ENCODE assay signal across 21 mouse cellular contexts in the genomic region with DNA sequence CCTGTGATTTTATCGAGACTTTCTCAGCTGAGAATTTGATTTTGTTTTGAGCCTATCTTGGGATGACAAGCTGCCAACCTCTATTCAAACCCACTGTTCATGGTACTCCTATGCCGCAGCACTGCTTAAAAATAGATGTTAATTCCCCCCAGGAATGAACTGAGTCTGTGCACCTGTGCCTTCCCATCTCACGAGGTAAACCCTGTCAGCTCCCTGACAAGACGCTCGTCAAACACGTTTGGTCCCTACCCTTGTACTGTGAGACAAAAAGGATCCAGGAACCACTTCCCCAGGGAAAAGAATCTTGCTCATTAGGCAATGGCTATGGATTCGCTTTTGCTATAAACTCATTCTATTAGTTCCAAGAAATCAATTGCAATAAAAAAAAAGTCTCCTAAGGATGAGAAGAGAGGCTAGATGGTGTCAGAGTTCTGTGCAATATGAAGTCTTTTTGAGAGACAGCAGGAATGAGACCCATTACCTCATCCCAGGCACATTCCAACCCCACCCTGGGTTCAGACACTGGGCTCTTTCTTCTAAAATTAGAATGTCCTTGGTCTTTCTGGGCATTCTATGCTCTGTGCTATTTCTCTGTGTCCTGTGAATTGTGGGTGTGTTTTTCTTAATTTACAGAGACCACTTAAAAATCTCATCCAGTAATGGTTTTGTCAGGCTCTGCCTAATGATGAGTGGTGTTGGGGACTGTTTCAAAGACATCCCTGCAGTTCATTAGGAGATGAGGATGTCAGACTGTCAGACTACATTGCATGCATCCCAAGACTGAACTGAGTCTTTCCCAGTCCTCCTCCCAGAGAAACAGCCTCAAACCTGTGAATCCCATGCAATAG.
A peak's percentile ranks its signal among the peaks of the same experiment; 100 is the strongest.
DNase-seq lines count a peak whose midpoint lies in the region; ATAC-seq and TF ChIP-seq lines count a peak whose summit lies in the region.
"Had no signal": no experiment of that assay in that cellular context is flagged by ENCODE, and none has a peak within 500 bp of the region (broad histone marks: within the 10 kb centered on the region; RNA-seq: fewer than 3 reads in every experiment).

No protein-coding gene starts in this region.

- peak; percentile 39 to 58 for DNase-seq in adrenal gland, adult (ENCODE audit: inconsistent age in 2 of 2, low spot score in 1 of 2)
- no peak for DNase-seq in adrenal gland, postnatal 14 days
- DNase-seq in heart, embryonic 10.5 days (ENCODE audit: low spot score) = no peak
- DNase-seq in heart, postnatal 25 days (ENCODE audit: low spot score) = no peak
- peak; percentile 22 for DNase-seq in R1 (ENCODE audit: low read depth, low spot score)
- peak; percentile 15 for DNase-seq in heart, postnatal 0 days (ENCODE audit: low spot score)
- no peak for DNase-seq in hindbrain, embryonic 10.5 days (ENCODE audit: low spot score)
- DNase-seq in forebrain, embryonic 14.5 days (ENCODE audit: low spot score) = no peak
- DNase-seq: cerebellum, postnatal 10 days; gastrocnemius, postnatal 25 days; kidney, adult 18-20 months; liver, embryonic 13.5 days; lung, embryonic 14.5 days; lung, postnatal 36 days; thymus, postnatal 25 days had no signal

- no peak overlapping the region for H3K4me2 ChIP-seq in heart, postnatal 0 days (ENCODE audit: low read depth, low read length)
- no peak overlapping the region for H3K4me2 ChIP-seq in forebrain, embryonic 14.5 days (ENCODE audit: low read length)
- H3K4me2 ChIP-seq: hindbrain, embryonic 12.5 days; limb, embryonic 13.5 days; liver, embryonic 13.5 days; lung, embryonic 14.5 days; neural tube, embryonic 12.5 days had no signal

- no peaks in the 10 kb centered on the region for H3K9me3 ChIP-seq in heart, embryonic 10.5 days
- no peaks in the 10 kb centered on the region for H3K9me3 ChIP-seq in heart, postnatal 0 days (replicated peaks; ENCODE audit: control insufficient read depth, low read length)
- no peaks in the 10 kb centered on the region for H3K9me3 ChIP-seq in hindbrain, embryonic 10.5 days
- H3K9me3 ChIP-seq in forebrain, embryonic 14.5 days (replicated peaks; ENCODE audit: control insufficient read depth, low read length) = no peaks in the 10 kb centered on the region
- H3K9me3 ChIP-seq: hindbrain, embryonic 12.5 days; limb, embryonic 13.5 days; liver, embryonic 13.5 days had no signal

- TF ChIP-seq CTCF in heart, postnatal 0 days (IDR thresholded peaks at IDR 0.05; ENCODE audit: low read depth) = no peak

- peak overlapping the region; percentile 62; the same call in 1 of the 2 replicates for H3K27ac ChIP-seq in heart, embryonic 10.5 days
- H3K27ac ChIP-seq in heart, postnatal 0 days (ENCODE audit: low read depth) = peak overlapping the region; percentile 64
- H3K27ac ChIP-seq in hindbrain, embryonic 10.5 days = no peak overlapping the region
- H3K27ac ChIP-seq in forebrain, embryonic 14.5 days (ENCODE audit: low read depth, low read length) = no peak overlapping the region
- H3K27ac ChIP-seq: forebrain, embryonic 10.5 days; hindbrain, embryonic 12.5 days; kidney, postnatal 0 days; limb, embryonic 13.5 days; liver, embryonic 13.5 days; neural tube, embryonic 12.5 days had no signal

- ATAC-seq in heart, postnatal 0 days (ENCODE audit: insufficient read depth, low read depth) = peak; percentile 86
- no peak for ATAC-seq in forebrain, embryonic 14.5 days
- ATAC-seq: CD4-positive, CD25-positive, alpha-beta regulatory T cell, adult 4 months had no signal

- H3K4me3 ChIP-seq in heart, embryonic 10.5 days = no peak overlapping the region
- H3K4me3 ChIP-seq in heart, postnatal 0 days (ENCODE audit: low read depth, low read length) = no peak overlapping the region
- H3K4me3 ChIP-seq in hindbrain, embryonic 10.5 days = no peak overlapping the region
- no peak overlapping the region for H3K4me3 ChIP-seq in forebrain, embryonic 14.5 days (ENCODE audit: low read depth, low read length)
- H3K4me3 ChIP-seq: forebrain, embryonic 10.5 days; hindbrain, embryonic 12.5 days; limb, embryonic 13.5 days; liver, embryonic 13.5 days; neural tube, embryonic 12.5 days had no signal

- H3K9ac ChIP-seq in heart, postnatal 0 days (replicated peaks; ENCODE audit: low read depth, low read length) = no peak overlapping the region
- no peak overlapping the region for H3K9ac ChIP-seq in forebrain, embryonic 14.5 days (ENCODE audit: low read length)
- H3K9ac ChIP-seq: hindbrain, embryonic 12.5 days; limb, embryonic 13.5 days; liver, embryonic 13.5 days; lung, embryonic 14.5 days; neural tube, embryonic 12.5 days had no signal

- H3K4me1 ChIP-seq in heart, embryonic 10.5 days = peaks cover 14% of the 10 kb centered on the region
- peaks cover 8% of the 10 kb centered on the region for H3K4me1 ChIP-seq in heart, postnatal 0 days (ENCODE audit: control insufficient read depth, insufficient read depth)
- H3K4me1 ChIP-seq in hindbrain, embryonic 10.5 days (replicated peaks) = no peaks in the 10 kb centered on the region
- no peaks in the 10 kb centered on the region for H3K4me1 ChIP-seq in forebrain, embryonic 14.5 days (ENCODE audit: control insufficient read depth, insufficient read depth, low read length)
- H3K4me1 ChIP-seq: forebrain, embryonic 10.5 days; hindbrain, embryonic 12.5 days; limb, embryonic 13.5 days; liver, embryonic 13.5 days; neural tube, embryonic 12.5 days had no signal

- intact Hi-C loops in heart, postnatal 25 days (cut with DNase I) = no loop called here

- no peaks in the 10 kb centered on the region for H3K27me3 ChIP-seq in heart, embryonic 10.5 days (ENCODE audit: insufficient read depth, poor library complexity, severe bottlenecking)
- no peaks in the 10 kb centered on the region for H3K27me3 ChIP-seq in heart, postnatal 0 days (ENCODE audit: control insufficient read depth, insufficient read depth, low read length)
- no peaks in the 10 kb centered on the region for H3K27me3 ChIP-seq in hindbrain, embryonic 10.5 days (ENCODE audit: insufficient read depth, poor library complexity, severe bottlenecking)
- no peaks in the 10 kb centered on the region for H3K27me3 ChIP-seq in forebrain, embryonic 14.5 days (replicated peaks; ENCODE audit: control insufficient read depth, insufficient read depth, low read length)
- H3K27me3 ChIP-seq: hindbrain, embryonic 12.5 days; limb, embryonic 13.5 days; liver, embryonic 13.5 days; neural tube, embryonic 12.5 days had no signal

- TF ChIP-seq EP300 in heart, postnatal 0 days (IDR thresholded peaks at IDR 0.05; ENCODE audit: low read depth) = no peak

- H3K36me3 ChIP-seq in heart, embryonic 10.5 days = no peaks in the 10 kb centered on the region
- no peaks in the 10 kb centered on the region for H3K36me3 ChIP-seq in heart, postnatal 0 days (replicated peaks; ENCODE audit: control insufficient read depth, insufficient read depth, low read length)
- no peaks in the 10 kb centered on the region for H3K36me3 ChIP-seq in hindbrain, embryonic 10.5 days
- no peaks in the 10 kb centered on the region for H3K36me3 ChIP-seq in forebrain, embryonic 14.5 days (ENCODE audit: control insufficient read depth, insufficient read depth, low read length)
- H3K36me3 ChIP-seq: forebrain, embryonic 10.5 days; hindbrain, embryonic 12.5 days; limb, embryonic 13.5 days; liver, embryonic 13.5 days; neural tube, embryonic 12.5 days had no signal

- 63% methylated on average over 7 of the region's 7 CpGs for WGBS in heart, embryonic 10.5 days
- WGBS in heart, postnatal 0 days = 47% methylated on average over 7 of the region's 7 CpGs
- 87% methylated on average over 7 of the region's 7 CpGs for WGBS in hindbrain, embryonic 10.5 days
- WGBS in forebrain, embryonic 14.5 days = 77% methylated on average over 7 of the region's 7 CpGs

Comparison
In these comparisons a context has a peak if more than half of its experiments do, and no peak if none do; other contexts are left out.
1. DNase-seq: peak in adrenal gland, adult (2 of 2), R1 (single experiment) and heart, postnatal 0 days (single experiment); none in adrenal gland, postnatal 14 days (single experiment), heart, embryonic 10.5 days (single experiment), heart, postnatal 25 days (single experiment), hindbrain, embryonic 10.5 days (single experiment) and forebrain, embryonic 14.5 days (single experiment).
2. H3K27ac ChIP-seq: peak in heart, embryonic 10.5 days (single experiment) and heart, postnatal 0 days (single experiment); none in hindbrain, embryonic 10.5 days (single experiment) and forebrain, embryonic 14.5 days (single experiment).